Mouse (Mus musculus): ENCODE data around the gene Mnat1.
"Not testable (repeated sequence)": the region's sequence is repeated elsewhere in the genome, so short reads cannot be mapped to it uniquely, and the experiment has no call there.

Gene Mnat1

DNA sequence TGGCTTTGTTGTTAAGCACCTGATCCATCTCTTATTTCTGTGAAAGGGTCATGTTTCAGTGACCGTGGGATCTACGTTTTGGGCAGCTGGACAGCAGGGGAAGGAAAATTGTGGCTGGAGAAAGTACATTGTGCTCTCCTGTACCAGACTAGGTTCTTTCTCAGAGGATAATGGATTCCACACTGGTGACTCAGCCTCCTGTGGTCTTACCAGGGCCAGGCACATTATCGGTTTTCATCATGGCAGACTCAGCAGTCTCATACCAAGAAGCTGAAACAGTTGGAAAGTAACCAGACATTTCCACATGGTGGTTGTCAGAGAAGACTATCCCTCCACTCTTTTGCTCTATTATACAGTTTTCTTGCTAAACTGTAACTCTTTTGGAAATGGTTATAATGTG is 23.7 kb downstream of the Mnat1 start:
- DNase-seq (ENCODE audit: low spot score in 2 of 2), result no peak

DNA sequence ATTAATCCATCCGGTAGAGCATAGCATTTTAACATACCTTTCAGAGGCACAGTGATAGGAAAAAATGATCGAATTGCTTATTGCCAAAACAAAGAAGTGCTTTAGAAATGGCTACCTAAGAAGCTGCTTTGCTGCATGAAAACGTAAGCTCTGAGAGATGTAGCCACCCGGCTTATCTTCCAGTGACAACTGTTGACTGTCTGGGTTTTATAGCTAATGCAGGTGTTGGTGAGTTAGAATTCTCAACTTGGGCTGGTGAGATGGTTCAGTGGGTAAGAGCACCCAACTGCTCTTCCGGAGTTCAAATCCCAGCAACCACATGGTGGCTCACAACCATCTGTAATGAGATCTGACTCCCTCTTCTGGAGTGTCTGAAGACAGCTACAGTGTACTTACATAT is 27.5 kb downstream of the Mnat1 start:
- DNase-seq (ENCODE audit: low spot score in 2 of 2), result not testable (repeated sequence)

DNA sequence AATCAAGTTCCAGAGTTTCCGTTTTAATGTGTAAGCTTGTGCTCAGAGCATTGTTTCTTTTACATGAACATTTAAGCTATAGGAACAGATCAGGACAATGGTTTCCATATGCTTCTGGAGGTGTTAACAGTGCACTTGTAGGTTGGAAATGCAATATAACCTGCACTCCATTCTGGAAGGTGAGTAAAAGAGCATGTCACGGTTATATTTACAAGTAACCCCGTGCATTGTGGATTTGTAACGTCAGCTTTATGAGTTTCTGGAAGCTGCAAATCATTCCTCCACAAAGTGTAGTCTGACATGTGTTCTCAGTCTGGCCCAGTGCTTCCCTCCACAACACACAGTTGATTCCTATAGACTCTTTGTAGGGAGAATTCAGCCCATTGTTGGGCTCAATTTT is 30.6 kb downstream of the Mnat1 start:
- no peak for DNase-seq (ENCODE audit: low spot score in 2 of 2)

DNA sequence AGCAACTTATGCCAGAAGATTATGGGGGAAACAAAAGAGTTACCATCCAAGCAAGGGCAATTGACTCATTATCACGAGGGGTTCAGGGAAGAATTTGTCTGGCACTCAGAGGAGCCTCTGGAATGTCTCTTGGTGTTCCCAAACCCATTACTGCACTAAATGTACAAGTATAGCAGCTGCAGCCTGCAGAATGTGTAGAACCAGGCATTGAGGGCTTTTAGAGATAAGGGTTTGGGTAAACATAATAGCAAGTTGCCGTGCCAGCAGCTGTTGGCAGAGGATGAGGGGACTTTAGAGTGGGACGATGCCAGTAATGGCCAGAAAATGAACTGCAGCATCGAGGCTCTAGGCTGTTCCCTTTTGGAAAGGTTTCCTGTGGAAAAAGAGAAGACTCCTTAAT is 36.8 kb downstream of the Mnat1 start:
- no peak for DNase-seq (ENCODE audit: low spot score in 2 of 2)

DNA sequence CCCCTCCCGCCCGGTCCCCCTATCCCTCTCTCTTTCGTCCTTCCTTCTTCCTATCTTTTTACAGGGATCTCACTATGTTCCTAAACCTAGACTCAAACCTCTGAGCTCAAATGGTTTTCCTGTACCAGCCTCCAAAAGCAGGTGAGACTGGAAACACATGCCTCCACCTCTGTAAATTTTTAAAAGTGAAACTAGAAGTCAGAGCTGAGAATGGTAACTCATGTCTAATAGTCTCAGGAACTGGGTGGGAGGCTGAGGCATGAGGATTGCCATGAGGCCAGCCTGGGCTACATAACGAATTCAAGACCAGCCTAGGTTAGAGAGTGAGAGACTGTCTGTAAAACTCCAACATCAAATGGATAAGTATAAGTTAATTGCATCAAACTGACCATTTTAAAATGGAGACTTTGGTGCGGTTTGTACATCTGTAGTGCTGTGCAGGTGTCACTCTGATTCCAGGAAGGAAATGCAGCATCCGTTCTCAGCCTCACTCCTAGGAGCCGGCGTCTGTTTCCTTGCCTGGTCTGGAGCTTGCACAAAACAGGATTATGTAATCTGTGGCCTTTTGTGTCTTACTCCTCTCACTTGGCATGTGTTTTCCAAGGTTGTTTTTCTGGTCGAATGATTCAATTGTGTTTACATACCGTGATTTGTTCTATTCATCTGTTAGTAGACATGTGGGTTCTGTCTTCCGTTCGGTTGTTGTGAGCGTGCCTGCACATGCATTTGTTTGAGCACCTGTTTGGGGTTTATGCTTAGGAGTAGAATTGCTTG is 39.1 kb downstream of the Mnat1 start:
- DNase-seq (ENCODE audit: low spot score in 2 of 2), result no peak

DNA sequence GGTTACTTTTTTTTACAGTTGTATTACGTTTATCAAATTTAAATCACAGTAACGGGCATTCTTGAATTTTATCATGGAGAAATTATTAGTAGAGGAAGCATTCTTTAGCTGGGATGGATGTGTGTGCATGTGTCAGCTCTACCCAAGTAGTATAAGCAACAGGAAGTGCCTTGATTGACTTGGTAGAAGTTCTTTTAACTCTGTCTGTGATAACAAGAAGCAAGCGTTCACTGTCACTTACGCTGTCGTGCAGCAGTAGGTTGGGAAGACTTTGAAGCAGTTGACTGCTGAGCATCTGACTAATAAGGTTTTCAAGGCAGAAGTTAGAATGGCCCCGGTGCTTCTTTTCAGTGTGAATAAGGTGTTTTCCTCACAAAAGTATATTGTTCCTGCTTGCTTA is 47.3 kb downstream of the Mnat1 start:
- DNase-seq (ENCODE audit: low spot score in 2 of 2), result no peak

DNA sequence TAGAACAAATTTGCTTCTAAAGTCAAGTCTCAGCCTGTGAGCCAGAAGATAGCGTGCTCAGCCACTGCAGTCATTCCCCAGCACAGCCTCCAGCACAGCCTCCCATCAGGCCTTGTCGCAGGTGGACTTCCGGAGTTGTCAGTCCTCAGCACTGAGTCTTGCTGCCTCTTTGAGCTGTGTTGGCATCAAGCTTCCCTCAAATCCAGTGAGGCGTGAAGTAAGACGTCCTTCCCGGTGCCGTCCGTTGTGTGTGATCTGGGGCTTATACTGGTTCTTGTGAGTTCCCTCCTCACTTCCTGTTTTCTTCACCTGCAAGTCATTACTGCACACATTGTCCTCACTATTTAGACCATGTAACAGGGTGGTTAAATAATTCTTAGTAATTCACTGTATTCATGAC is 60.4 kb downstream of the Mnat1 start:
- no peak for DNase-seq (ENCODE audit: low spot score in 2 of 2)

DNA sequence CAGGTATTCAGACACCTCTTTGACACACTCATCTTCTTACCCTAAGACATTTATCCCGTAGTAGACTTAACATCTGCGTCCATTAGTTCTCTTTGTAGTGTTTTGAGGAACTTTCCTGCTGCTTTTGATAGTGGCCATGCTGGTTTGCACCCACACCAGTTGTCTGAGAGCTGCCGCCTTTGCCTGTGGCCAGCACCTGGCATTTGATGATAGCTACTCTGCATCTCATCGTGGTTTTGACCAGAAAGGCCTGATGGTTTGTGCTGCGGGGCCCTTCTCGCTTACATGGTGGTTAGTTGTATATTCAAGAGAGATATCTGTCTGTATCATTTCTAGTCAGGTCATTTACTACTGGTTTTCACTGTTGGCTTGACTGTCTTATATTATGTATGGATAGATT is 73.8 kb downstream of the Mnat1 start:
- DNase-seq (ENCODE audit: low spot score in 2 of 2), result no peak

DNA sequence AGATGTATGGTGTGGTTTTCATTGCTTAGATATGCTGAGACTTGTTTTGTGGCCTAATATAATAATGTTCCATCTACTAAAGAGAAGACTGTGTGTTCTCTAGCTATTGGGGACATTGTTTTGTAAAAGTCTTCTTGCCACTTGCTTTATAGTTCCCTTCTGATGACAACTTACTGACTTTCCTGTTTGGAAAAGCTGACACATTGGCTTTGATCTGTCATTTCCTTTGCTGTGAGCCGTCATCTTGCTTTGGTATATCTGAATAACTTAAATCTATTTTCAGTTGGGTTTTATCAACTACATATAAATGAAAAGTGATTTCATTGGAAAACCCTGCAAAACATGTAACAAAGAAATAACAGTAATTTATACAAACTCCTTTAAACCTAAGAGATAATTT is 74.9 kb downstream of the Mnat1 start:
- no peak for DNase-seq (ENCODE audit: low spot score in 2 of 2)

DNA sequence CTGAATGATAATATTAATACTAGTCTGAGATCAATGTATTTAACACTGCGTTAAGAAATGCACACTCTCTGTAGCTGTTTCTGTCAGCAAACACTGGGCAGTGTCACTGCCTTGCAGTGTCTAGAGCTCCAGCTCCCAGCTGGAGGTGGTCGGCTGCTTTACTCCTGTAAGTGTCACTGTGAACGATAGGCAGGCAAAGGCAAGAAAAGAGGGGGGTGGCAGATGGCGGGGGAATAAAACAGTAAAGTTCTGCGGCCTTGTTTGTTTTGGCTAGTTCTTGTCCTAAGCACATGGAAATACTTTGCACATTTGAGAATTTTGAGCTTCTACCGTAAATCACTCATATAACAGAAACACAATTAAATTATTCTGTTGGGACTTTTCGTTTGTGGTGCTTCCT is 75.9 kb downstream of the Mnat1 start:
- DNase-seq (ENCODE audit: low spot score in 2 of 2), result no peak

DNA sequence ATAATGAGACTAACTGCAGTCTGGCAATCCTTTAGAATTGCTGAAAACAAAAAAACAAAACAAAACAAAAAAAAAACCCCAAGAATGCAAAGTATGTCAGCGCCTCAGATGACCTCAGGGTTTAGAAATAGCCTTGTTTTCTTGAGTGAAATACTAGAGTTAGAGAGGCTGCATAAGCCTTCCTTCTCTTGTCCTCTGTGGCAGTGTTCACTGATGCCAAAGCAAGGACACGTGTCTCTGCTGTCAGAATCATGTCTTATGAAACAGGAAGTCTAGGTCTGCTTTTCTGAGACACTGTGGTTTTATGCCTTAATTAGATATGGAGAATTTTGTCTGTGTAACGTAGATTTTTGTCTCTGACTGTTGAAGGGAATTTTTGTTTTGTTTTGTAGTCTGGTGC is 78.1 kb downstream of the Mnat1 start:
- DNase-seq (ENCODE audit: low spot score in 2 of 2), result no peak

DNA sequence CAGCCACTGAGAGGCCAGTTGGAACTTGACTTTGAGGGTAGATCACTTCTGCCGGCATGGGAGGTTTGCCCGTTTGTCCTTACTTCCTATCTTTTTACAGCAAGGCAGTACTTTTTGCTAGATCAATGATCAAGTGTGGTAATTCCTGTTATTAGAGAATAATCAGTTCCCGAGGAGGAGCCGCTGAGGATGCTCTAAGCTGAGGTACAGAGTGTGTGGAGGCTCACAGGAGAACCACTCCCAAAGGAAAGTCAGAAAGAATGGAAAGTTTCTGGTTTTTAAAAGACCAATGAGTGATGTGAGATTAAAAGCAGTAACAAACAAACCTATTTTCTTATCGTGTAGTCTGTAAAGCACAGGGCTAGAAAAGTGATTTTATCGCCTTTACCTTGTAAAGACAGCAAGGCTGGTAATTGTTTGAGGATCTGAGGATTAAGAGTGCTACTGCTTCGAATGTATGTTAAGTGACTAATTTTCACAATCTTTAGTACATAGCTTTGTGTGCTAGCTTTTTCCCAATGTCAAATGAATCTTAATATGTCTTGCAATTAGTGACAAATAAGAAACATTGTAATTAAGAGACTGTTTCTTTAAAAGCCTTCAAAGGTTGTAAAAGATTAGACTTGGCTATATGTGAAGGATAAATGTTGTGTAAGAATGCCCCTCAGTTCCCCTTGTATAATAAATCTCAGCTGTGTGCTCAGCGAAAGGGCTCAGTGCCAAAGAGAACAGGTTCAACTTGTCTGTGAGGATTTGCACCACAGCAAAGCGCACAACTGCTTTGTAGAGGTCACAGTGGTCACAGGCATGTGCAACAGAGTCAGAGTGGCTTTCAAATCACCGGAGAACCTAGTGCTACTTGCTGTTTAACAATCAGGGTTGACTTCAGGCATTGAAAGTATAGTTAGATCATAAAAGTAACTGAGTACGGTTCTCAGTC is 82.5 kb downstream of the Mnat1 start:
- peak; percentile 48 to 73 for DNase-seq (ENCODE audit: low spot score in 2 of 2)

DNA sequence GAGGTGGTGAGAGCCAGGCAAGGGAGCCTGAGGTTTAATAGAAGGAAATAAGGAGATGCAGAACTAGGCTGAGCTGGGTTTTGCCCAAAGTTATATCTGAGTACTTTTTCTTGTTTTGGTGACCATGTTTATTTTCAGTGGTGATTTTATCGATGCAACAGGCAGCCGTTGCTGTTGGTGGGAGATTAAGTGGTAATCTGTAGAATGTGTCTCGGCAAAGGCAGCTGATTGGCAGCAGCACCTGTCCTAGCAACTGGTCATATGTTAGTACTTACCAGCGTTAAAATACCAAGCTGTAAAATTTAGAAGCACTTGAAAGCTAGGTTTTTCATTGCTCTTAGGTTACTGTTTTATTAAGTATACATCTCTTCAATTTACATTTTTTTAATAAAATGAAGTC is 83.5 kb downstream of the Mnat1 start:
- DNase-seq (ENCODE audit: low spot score in 2 of 2), result no peak

DNA sequence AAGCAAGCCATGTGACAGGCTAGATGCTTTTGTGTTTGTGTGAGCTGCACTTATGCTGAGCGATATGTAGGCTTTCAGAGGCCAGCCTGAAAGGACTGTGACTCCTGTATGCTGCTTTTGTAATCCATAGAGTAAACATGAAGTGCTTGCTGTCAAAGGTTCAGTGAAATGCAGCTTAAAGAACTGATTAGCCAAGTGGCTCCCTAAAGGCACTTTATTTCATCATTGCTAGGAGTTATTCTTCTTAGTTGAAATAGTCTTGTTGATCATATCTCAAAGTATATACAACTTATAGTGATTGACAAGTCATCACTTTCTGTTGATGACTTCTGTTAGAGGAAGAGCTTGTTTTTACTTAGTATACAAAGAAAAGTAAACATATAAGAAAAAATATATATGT is 83.9 kb downstream of the Mnat1 start:
- no peak for DNase-seq (ENCODE audit: low spot score in 2 of 2)

DNA sequence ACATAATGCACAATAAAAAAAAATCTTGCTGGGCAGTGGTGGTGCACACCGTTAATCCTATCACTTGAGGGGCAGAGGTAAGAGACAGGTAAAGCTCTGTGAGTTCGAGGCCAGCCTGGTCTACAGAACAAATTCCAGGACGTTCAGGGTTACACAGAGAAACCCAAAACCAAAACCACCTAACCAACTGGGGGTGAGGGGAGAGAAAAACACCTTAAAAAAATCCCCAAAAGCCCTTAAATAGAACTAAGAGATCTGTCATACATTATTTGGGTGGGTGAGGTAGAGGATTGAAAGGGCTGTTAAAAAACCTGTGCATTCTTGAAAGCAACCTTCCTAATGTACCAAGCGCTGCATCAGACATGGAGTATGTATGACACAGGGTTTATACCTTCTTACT is 85.0 kb downstream of the Mnat1 start:
- no peak for DNase-seq (ENCODE audit: low spot score in 2 of 2)

DNA sequence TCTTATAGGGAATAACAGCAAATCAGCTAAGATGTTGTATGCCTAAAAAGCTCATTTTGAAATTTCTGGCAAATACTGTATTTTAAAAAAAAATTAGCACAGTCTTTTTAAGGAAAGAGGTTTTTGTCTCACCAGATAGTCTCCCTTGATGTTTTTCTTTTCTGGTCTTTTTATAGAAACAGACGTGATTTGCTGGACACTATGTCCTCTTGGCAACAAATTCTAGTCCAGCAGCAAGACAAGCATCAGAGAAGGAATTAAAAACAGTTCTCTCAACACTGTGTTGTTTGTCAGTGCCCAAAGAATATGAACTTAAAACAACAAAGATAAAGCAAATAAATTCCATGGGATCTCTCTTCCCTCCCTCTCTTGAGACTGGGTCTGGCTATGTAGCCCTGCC is 85.6 kb downstream of the Mnat1 start:
- DNase-seq (ENCODE audit: low spot score in 2 of 2), result no peak

DNA sequence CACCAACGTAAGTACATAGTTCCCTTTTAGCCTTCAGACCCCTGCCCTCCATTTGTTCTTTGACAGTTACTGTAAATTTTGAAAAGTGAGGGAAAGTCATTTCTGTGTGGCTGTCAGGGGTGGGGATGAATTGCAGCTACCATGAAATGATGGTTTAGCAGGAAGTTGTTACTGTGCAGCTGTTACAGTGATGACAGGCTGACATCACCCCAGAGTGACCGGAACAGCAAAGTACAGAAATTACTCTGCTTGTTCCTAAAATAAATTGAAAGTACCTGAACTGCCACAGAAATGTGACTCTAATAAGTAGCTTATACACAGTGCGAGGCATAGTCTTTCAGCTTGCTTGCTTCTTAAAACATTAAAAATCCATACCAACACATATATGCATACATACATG is 86.9 kb downstream of the Mnat1 start:
- DNase-seq (ENCODE audit: low spot score in 2 of 2), result no peak

DNA sequence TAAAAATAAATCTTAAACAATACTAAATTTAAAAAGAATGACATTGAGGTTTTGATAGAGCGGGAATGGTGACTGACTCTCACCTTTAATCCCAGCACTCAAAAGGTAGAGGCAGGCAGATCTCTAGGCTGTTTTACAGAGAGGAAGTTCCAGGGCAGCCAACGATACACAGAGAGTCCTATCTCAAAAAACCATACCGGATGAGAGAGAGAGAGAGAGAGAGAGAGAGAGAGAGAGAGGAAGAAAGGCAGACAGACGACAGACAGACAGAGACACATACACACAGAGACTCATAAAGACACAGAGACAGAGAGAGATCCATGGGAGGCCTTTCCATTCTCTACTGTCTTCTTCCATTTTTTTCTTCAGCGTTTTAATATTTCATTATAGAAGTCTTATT is 92.3 kb downstream of the Mnat1 start:
- no peak for DNase-seq (ENCODE audit: low spot score in 2 of 2)

DNA sequence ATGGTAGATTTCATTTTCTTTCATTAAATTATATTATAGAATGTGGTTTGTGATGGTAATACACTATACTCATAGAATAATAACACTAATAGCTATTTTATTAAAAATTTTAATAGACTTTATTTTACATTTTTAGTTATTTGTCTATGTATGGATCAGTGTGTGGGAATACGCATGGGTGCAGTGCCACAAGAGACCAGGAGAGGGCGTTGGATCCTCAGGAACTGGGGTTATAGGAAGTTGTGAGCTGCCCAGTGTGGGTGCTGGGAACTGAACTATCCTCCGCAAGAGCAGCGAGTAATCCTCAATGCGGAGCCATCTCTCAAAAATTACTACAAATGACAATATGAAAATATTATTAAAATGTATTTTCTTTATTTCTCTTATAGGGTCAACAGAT is 95.1 kb downstream of the Mnat1 start:
- no peak for DNase-seq (ENCODE audit: low spot score in 2 of 2)

DNA sequence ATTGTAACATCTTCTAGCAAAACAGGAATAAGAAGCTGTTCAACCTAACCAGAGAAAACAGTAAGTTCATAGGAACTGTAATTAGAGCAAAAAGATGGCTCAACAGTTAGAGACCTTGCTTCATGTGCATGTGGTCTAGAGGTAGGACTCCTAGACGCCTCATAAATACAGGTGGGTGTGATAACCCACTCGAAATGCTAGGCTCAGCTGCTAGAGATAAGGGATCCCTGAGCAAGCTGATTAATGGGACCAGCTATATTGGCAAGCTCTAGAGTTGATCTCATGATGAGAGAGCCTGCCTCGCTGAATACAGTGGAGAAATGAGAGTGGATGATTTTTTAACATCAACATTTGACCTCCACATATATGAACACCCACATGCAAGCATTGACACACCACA is 97.7 kb downstream of the Mnat1 start:
- DNase-seq (ENCODE audit: low spot score in 2 of 2), result no peak

DNA sequence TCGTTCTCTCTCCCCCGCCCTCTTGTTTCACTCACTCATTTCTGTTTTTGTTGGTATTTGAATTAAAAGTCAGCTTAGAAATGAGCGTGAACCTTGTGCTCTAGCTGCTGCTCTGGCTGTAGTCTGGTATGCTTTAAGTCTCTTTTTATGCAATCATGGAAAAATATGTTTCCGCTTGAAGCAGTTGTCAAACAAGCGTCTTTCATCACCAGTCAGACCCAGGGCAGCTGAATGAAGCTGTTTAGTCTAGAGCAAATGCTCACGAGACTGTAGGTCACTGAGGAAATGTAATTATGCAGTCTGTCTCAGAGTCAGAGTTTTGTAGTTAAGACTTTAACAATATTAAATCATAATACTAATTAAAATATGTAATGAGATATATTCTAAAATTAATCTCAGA is 100.4 kb downstream of the Mnat1 start:
- no peak for DNase-seq (ENCODE audit: low spot score in 2 of 2)

DNA sequence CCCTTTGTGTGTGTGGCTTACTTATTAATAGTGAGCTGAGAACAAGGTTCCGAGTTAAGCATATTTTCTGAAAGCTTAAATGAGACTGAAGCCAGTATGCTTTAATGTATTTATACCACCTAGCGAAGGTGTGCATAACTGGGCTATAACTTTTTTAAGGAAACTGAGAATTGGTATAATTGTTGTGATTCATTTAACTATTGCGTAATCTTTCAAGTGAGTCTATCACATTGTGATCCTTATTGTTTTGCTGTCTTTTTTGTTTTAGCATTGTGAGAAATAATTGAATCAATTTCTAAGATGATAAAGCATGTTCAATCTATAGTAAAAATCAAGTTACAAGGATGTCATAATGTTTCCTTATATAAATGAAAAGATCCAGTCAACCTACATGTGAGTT is 104.9 kb downstream of the Mnat1 start:
- no peak for DNase-seq (ENCODE audit: low spot score in 2 of 2)

DNA sequence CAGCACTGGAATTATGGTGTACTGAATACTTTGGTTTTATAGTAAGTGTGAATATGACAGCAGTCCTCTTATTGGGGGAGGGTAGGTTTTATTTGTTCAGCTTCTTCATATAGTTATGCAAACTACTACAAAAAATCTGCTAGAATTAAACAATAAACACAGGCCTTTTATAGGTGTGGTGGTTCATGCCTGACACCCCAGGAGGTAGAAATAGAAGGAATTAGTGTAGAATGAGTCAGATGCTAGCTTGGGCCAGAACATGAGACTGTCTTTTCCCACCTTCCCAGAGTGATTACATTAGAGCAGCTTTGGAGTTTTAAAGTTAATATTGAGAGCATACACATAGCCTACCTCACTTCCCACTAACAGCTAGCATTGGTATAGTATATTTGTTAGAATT is 106.7 kb downstream of the Mnat1 start:
- no peak for DNase-seq (ENCODE audit: low spot score in 2 of 2)
